Mouse (Mus musculus) lung, adult 2 months (tissue): ENCODE data around the gene Specc1.
A peak's percentile ranks its signal among the peaks of the same experiment; 100 is the strongest.

Experiments
- CTCF ChIP-seq: fragments of 200-500 bp; IDR thresholded peaks from 2 replicates; pipeline ENCODE4 v1.5.1; 2011; ENCODE audit warnings: mild to moderate bottlenecking, low read length, control low read depth; ENCODE audit not compliant: insufficient read depth
- POLR2A ChIP-seq: fragments of 200-500 bp; IDR thresholded peaks from 2 replicates; pipeline ENCODE4 v1.6.1; 2011; ENCODE audit warnings: low read depth, mild to moderate bottlenecking, control low read depth, low read length, borderline replicate concordance; ENCODE audit errors: extremely low read depth

DNA sequence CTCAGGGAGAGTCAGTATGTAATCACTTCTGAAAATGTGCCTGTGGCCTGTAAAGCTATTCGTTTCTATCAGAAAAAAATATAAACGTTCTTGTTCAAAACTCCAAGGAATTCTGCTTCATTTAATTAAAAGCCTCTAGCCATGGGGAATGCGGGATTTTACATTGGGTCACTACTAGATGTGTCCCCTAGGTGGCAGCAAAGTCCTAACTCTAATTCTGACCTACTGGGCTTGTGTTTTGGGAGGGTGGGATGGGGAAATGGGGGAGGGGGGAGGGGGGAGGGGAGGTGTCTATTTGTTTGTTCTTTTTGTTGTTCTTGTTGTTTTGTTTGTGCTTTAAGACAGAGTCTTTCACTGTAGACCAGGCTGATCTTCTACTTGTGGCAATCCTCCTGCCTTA is 7.2 kb upstream of the Specc1 start:
- TF ChIP-seq CTCF (peak; percentile 33; the same call in 1 of the 2 replicates), POLR2A (no peak)
